Mouse (Mus musculus): ENCODE measurements at regions not wholly inside any gene's neighbourhood (a gene's known extent, or its start where the extent isn't known, plus 50 kb on each side); places are given as distances from the start of the nearest gene placed in this dataset.

DNA sequence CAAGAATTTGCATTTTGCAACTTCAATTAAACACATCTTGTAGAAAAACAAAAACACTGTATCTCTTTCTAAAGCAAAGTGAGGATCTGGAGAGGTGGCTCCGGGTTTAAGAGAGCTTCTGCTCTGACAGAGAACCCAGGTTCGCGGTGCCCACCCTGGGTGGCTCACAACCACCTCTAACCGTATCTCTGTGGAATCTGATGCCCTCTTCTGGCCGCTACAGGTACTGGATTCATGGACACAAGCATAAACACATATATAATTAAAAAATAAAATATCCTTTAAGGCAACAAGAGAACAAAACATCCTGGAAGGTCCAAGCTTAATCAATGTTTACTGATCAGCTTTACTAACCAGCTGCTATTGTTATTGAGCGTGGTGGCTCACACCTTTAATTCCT lies 124.3 kb upstream of the Dock1 start:
- 84% methylated on average over 6 of the region's 6 CpGs for WGBS
- ATAC-seq (ENCODE audit: low FRiP score, low read depth) = no peak
- Histone ChIP-seq H3K27ac (no peak overlapping the region), H3K4me1 (peaks cover 15% of the 10 kb centered on the region; the same call in 1 of the 2 replicates), H3K4me2 (replicated peaks) (no peak overlapping the region), H3K9ac (no peak overlapping the region), H3K4me3 (no peak overlapping the region), H3K36me3 (no peaks in the 10 kb centered on the region), H3K27me3 (no peaks in the 10 kb centered on the region), H3K9me3 (no peaks in the 10 kb centered on the region)

- no peak overlapping the region for H3K27ac ChIP-seq
- 53% methylated on average over 8 of the region's 8 CpGs for WGBS
These were observed 121.1 kb upstream of the Dock1 start for GRCm38 (mm10) chr7:134549286-134549919.

DNA sequence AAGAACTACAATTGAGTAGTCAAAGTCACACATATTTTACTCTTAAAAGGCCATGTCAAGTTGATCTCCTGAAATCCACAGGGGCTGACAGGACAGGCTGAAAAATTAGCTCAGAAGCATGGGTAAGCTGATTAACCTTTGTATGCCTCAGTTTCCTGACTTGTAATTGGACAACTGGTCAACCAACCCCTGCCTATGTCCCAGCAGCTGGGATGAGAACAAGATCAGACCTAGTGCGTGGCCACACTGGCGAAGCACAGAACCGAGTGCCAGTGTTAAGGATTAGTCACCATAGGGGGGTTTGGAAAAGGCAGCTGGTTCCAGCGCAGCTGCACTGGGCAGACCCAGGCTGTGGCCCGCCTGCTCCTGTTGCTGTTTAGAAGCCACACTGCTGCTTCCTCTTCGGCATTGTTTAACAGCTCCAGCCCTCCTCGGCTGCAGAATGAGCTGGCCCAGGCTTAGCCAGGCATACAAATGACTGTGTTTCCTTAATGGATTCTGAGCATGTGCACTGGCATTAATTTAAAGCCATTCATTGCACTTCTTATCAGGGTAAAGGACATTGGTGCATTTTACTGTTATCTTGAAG lies 120.1 kb upstream of the Dock1 start:
- Histone ChIP-seq H3K27me3 (no peaks in the 10 kb centered on the region), H3K9ac (no peak overlapping the region), H3K36me3 (no peaks in the 10 kb centered on the region), H3K4me1 (peaks cover 23% of the 10 kb centered on the region), H3K4me2 (replicated peaks) (no peak overlapping the region), H3K9me3 (no peaks in the 10 kb centered on the region), H3K4me3 (no peak overlapping the region), H3K27ac (peak overlapping the region; percentile 11; the same call in 1 of the 2 replicates)
- 37% methylated on average over 7 of the region's 7 CpGs for WGBS
- no peak for ATAC-seq (ENCODE audit: low FRiP score, low read depth)

More at GRCm38 (mm10) chr7:134549286-134549919, 121.1 kb upstream of the Dock1 start:
- ATAC-seq (ENCODE audit: low FRiP score, low read depth) = 0 out of 2 replicates have a peak, but pooled peaks have one; percentile 55
- Histone ChIP-seq H3K27me3 (no peaks in the 10 kb centered on the region), H3K4me3 (no peak overlapping the region), H3K9me3 (no peaks in the 10 kb centered on the region), H3K9ac (no peak overlapping the region), H3K4me2 (replicated peaks) (no peak overlapping the region), H3K36me3 (no peaks in the 10 kb centered on the region), H3K4me1 (peaks cover 23% of the 10 kb centered on the region)

- 58% methylated on average over 6 of the region's 6 CpGs for WGBS
These were observed 118.4 kb upstream of the Dock1 start for GRCm38 (mm10) chr7:134552051-134552451.

GRCm38 (mm10) chr7:134556061-134556460 lies 114.4 kb upstream of the Dock1 start:
- no peak overlapping the region for H3K9ac ChIP-seq
- peaks cover 8% of the 10 kb centered on the region for H3K4me1 ChIP-seq
- no peak overlapping the region for H3K4me3 ChIP-seq
- H3K36me3 ChIP-seq = no peaks in the 10 kb centered on the region
- H3K27me3 ChIP-seq = no peaks in the 10 kb centered on the region
- ATAC-seq (ENCODE audit: low FRiP score, low read depth) = no peak
- WGBS = 67% methylated on average over 4 of the region's 4 CpGs
- H3K27ac ChIP-seq = no peak overlapping the region
- H3K4me2 ChIP-seq (replicated peaks) = no peak overlapping the region
- no peaks in the 10 kb centered on the region for H3K9me3 ChIP-seq

More at GRCm38 (mm10) chr7:134552051-134552451, 118.4 kb upstream of the Dock1 start:
- H3K4me2 ChIP-seq (replicated peaks) = no peak overlapping the region
- H3K4me1 ChIP-seq = peaks cover 23% of the 10 kb centered on the region
- peak; percentile 49; the same call in 1 of the 2 replicates for ATAC-seq (ENCODE audit: low FRiP score, low read depth)
- no peak overlapping the region for H3K4me3 ChIP-seq
- H3K27me3 ChIP-seq = no peaks in the 10 kb centered on the region
- no peak overlapping the region for H3K27ac ChIP-seq
- H3K9ac ChIP-seq = no peak overlapping the region
- H3K9me3 ChIP-seq = no peaks in the 10 kb centered on the region
- H3K36me3 ChIP-seq = no peaks in the 10 kb centered on the region

DNA sequence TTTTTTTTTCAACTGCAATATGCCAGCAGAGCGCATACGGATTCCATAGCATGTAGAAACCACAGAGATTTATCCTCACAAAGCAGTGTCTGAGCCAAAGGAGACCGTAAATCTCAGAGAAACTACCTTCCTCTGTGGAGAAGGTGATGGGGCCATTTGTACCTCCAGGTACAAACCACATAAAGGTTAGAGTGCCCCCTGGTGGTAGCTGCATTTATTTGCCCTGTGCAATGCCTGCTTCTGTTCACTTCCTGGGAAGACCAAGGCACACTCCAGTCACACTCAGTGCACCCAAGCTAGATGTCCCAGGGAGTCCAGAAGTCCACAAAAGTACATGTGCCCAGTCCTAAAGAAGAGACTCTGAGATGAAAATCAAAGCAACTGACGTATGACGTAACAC lies 104.1 kb upstream of the Dock1 start:
- Histone ChIP-seq H3K4me3 (no peak overlapping the region), H3K9ac (no peak overlapping the region), H3K36me3 (no peaks in the 10 kb centered on the region), H3K27ac (no peak overlapping the region), H3K4me2 (replicated peaks) (no peak overlapping the region), H3K4me1 (no peaks in the 10 kb centered on the region), H3K27me3 (no peaks in the 10 kb centered on the region), H3K9me3 (no peaks in the 10 kb centered on the region)
- ATAC-seq (ENCODE audit: low FRiP score, low read depth) = no peak
- 75% methylated on average over 5 of the region's 5 CpGs for WGBS

- Histone ChIP-seq H3K27me3 (no peaks in the 10 kb centered on the region), H3K4me1 (no peaks in the 10 kb centered on the region), H3K4me2 (replicated peaks) (no peak overlapping the region), H3K9me3 (no peaks in the 10 kb centered on the region), H3K9ac (no peak overlapping the region), H3K36me3 (no peaks in the 10 kb centered on the region), H3K27ac (no peak overlapping the region), H3K4me3 (no peak overlapping the region)
- 67% methylated on average over 3 of the region's 3 CpGs for WGBS
- no peak for ATAC-seq (ENCODE audit: low FRiP score, low read depth)
These were observed 101.2 kb upstream of the Dock1 start for GRCm38 (mm10) chr7:134569247-134569646.

- H3K9ac ChIP-seq = no peak overlapping the region
- H3K27ac ChIP-seq = no peak overlapping the region
- H3K9me3 ChIP-seq = peaks cover 3% of the 10 kb centered on the region; the same call in 1 of the 2 replicates
- no peaks in the 10 kb centered on the region for H3K27me3 ChIP-seq
- H3K36me3 ChIP-seq = no peaks in the 10 kb centered on the region
- no peak for ATAC-seq (ENCODE audit: low FRiP score, low read depth)
- H3K4me3 ChIP-seq = no peak overlapping the region
- 81% methylated on average over 5 of the region's 5 CpGs for WGBS
- H3K4me1 ChIP-seq = no peaks in the 10 kb centered on the region
- H3K4me2 ChIP-seq (replicated peaks) = no peak overlapping the region
These were observed 100.2 kb upstream of the Dock1 start for GRCm38 (mm10) chr7:134570176-134570810.

DNA sequence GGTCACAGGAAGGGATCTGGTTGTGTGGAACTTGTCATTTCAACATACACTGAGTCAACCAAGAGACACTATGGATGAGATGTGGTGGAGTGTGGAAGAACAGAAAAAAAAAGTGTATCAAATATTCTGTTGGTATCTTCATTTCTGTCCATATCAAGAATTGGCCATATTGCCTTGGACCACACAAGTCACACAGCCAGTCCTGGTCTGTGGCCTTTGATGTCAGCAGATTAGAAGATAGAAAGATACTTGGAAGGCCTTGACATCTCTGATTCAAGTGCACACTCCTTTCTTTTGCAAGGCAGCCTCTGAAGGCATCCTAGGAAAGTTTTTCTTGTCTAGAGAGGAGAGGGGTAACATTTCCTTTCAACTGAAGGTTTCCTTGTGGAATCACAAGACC lies 88.7 kb upstream of the Dock1 start:
- Histone ChIP-seq H3K27ac (no peak overlapping the region), H3K9ac (no peak overlapping the region)

DNA sequence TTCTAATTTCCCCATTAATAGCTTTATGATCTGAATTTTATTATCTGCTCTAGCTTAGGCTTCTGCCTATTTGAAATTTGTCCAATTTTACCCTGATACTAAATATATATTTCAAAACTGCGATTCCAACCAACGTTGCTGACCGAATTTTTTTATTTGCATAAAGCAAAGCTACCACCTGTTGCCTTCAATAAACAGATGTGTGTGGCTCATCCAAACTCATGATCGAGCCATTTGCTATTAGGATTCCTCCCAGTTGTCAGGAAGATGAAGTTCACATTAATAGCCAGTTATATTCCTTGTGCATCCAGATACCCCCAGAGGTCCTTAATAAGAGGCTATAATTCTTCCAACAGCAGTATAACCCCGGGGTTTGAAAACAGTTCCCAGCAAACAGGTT lies 85.0 kb upstream of the Dock1 start:
- Histone ChIP-seq H3K9me3 (no peaks in the 10 kb centered on the region), H3K27ac (no peak overlapping the region), H3K4me2 (replicated peaks) (no peak overlapping the region), H3K36me3 (no peaks in the 10 kb centered on the region), H3K27me3 (no peaks in the 10 kb centered on the region), H3K4me1 (peaks cover 7% of the 10 kb centered on the region; the same call in 1 of the 2 replicates), H3K4me3 (no peak overlapping the region), H3K9ac (no peak overlapping the region)
- 72% methylated on average over 5 of the region's 5 CpGs for WGBS
- ATAC-seq (ENCODE audit: low FRiP score, low read depth) = no peak

More for the DNA sequence above, 88.7 kb upstream of the Dock1 start:
- H3K4me2 ChIP-seq (replicated peaks) = no peak overlapping the region
- H3K27me3 ChIP-seq = no peaks in the 10 kb centered on the region
- no peaks in the 10 kb centered on the region for H3K36me3 ChIP-seq
- no peaks in the 10 kb centered on the region for H3K9me3 ChIP-seq
- ATAC-seq (ENCODE audit: low FRiP score, low read depth) = no peak
- H3K4me1 ChIP-seq = peaks cover 3% of the 10 kb centered on the region; the same call in 1 of the 2 replicates
- no peak overlapping the region for H3K4me3 ChIP-seq

DNA sequence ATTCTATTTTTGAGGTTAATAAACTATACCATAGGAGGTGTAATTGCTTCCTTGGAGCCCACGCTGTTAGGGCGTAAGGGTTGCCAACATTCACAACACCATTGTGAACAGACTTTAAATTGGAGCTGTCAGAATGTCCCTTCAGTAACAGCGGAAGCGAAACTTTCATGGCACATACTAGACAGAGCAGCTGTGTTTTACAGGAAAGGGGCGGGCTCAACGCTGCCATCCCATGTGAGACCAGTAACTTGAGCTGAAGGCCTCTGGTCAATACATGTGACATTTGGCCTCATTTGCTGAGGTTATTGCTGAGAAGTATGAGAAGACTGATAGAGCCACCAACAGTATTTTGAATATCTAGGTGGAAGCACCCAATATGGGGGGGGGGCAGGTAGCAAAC lies 83.5 kb upstream of the Dock1 start:
- no peaks in the 10 kb centered on the region for H3K27me3 ChIP-seq
- H3K4me1 ChIP-seq = peaks cover 7% of the 10 kb centered on the region; the same call in 1 of the 2 replicates
- no peak overlapping the region for H3K4me2 ChIP-seq (replicated peaks)
- H3K27ac ChIP-seq = no peak overlapping the region
- WGBS = 72% methylated on average over 6 of the region's 6 CpGs
- no peak for ATAC-seq (ENCODE audit: low FRiP score, low read depth)
- H3K9me3 ChIP-seq = no peaks in the 10 kb centered on the region
- no peak overlapping the region for H3K9ac ChIP-seq
- no peak overlapping the region for H3K4me3 ChIP-seq
- H3K36me3 ChIP-seq = no peaks in the 10 kb centered on the region

- Histone ChIP-seq H3K9ac (no peak overlapping the region), H3K27me3 (0 out of 2 replicates have a peak, but pooled peaks cover 5% of the 10 kb centered on the region), H3K4me3 (no peak overlapping the region), H3K4me2 (replicated peaks) (no peak overlapping the region), H3K4me1 (peaks cover 17% of the 10 kb centered on the region), H3K27ac (no peak overlapping the region), H3K36me3 (no peaks in the 10 kb centered on the region), H3K9me3 (no peaks in the 10 kb centered on the region)
- no peak for ATAC-seq (ENCODE audit: low FRiP score, low read depth)
- WGBS = 76% methylated on average over 3 of the region's 3 CpGs
These were observed 62.6 kb upstream of the Dock1 start for GRCm38 (mm10) chr7:134607886-134608285.

Measured in limb, embryonic 13.5 days (tissue).